Mouse (Mus musculus) spleen, postnatal 36 days (tissue): ENCODE results near the gene Cuedc2.
A peak's percentile ranks its signal among the peaks of the same experiment; 100 is the strongest.

Source experiments
- DNase-seq, 2 experiments: peaks; one replicate each; pipeline ENCODE4 v3.0.0; 2022; ENCODE audit warnings: low spot score in 2 of 2, mixed read lengths in 1 of 2

Cuedc2 gene

GRCm38 (mm10) chr19:46338331-46338936 is at the start of gene Cuedc2:
Gene Cuedc2 (minus strand): TSS chr19:46338702.
- peak; percentile 93 to 97 for DNase-seq

- no peak for DNase-seq
Measured at GRCm38 (mm10) chr19:46382275-46382674, 43.8 kb upstream of the Cuedc2 start.

GRCm38 (mm10) chr19:46375891-46376290 is 37.4 kb upstream of the Cuedc2 start:
- DNase-seq = no peak

- no peak for DNase-seq
Measured at GRCm38 (mm10) chr19:46375489-46375888, 37.0 kb upstream of the Cuedc2 start.

- DNase-seq = no peak
Measured at GRCm38 (mm10) chr19:46374477-46375088, 36.1 kb upstream of the Cuedc2 start.

- DNase-seq = peak; percentile 33 to 34
Measured at GRCm38 (mm10) chr19:46369204-46369603, 30.7 kb upstream of the Cuedc2 start.

GRCm38 (mm10) chr19:46367798-46368590 is 29.5 kb upstream of the Cuedc2 start:
- no peak for DNase-seq

GRCm38 (mm10) chr19:46363294-46364009 is 24.9 kb upstream of the Cuedc2 start:
- DNase-seq = no peak

GRCm38 (mm10) chr19:46362104-46362503 is 23.6 kb upstream of the Cuedc2 start:
- no peak for DNase-seq

GRCm38 (mm10) chr19:46358381-46358780 is 19.9 kb upstream of the Cuedc2 start:
- no peak for DNase-seq

GRCm38 (mm10) chr19:46357344-46358280 is 19.1 kb upstream of the Cuedc2 start:
- no peak for DNase-seq

- DNase-seq = peak; percentile 81
Measured at GRCm38 (mm10) chr19:46356701-46357138, 18.2 kb upstream of the Cuedc2 start.

GRCm38 (mm10) chr19:46350168-46350932 is 11.8 kb upstream of the Cuedc2 start, which contains the start of gene 2310034G01Rik:
Gene 2310034G01Rik (minus strand): TSS chr19:46350302.
- no peak for DNase-seq

- no peak for DNase-seq
Measured at GRCm38 (mm10) chr19:46349550-46349949, 11.0 kb upstream of the Cuedc2 start.

- DNase-seq = peak; percentile 47 to 55
Measured at GRCm38 (mm10) chr19:46348761-46349458, 10.4 kb upstream of the Cuedc2 start.

GRCm38 (mm10) chr19:46347936-46348668 is 9.6 kb upstream of the Cuedc2 start:
- no peak for DNase-seq

GRCm38 (mm10) chr19:46347146-46347545 is 8.6 kb upstream of the Cuedc2 start:
- DNase-seq = no peak

- no peak for DNase-seq
Measured at GRCm38 (mm10) chr19:46344710-46345419, 6.4 kb upstream of the Cuedc2 start.
